Mouse (Mus musculus): ENCODE results near the gene Stard7. TPM values are rescaled to one million over a fixed set of nuclear protein-coding genes. Genes with fewer than 3 reads are reported as not detected.

Stard7 gene
- total and polyA plus RNA-seq, 3 experiments, result 46.5 to 250 (median 81.6) TPM

- TF ChIP-seq CTCF (IDR thresholded peaks at IDR 0.05; ENCODE audit: low read depth, low read length), result no peak
- H3K27me3 ChIP-seq (ENCODE audit: insufficient read depth, low read length), result peaks cover 45% of the 10 kb centered on the region
- ATAC-seq (ENCODE audit: extremely low read depth, insufficient number of reproducible peaks, low FRiP score, poor library complexity, severe bottlenecking), result no peak
Measured at GRCm38 (mm10) chr2:127347147-127347985, 77.3 kb downstream of the Stard7 start.

More at GRCm38 (mm10) chr2:127347147-127347985, 77.3 kb downstream of the Stard7 start:
- Histone ChIP-seq H3K4me1 (ENCODE audit: insufficient read depth, low read depth, low read length) (no peaks in the 10 kb centered on the region), H3K4me3 (ENCODE audit: low read depth, low read length) (no peak overlapping the region), H3K36me3 (replicated peaks) (no peaks in the 10 kb centered on the region), H3K9me3 (replicated peaks) (no peaks in the 10 kb centered on the region)
- DNase-seq (ENCODE audit: low spot score), result no peak

Other genes starting within 250 kb of the Stard7 start
- gene Blvra, start 199.6 kb upstream of the Stard7 start, total RNA-seq (2014; fragmentation: Nextera tagmentation), result 17.3 and 18.3 TPM in 2 replicates
- 30.6 and 35.4 TPM in 2 replicates for gene Blvra, start 199.6 kb upstream of the Stard7 start, total RNA-seq (2017)
- 2.0 and 3.1 TPM in 2 replicates for gene Blvra, start 199.6 kb upstream of the Stard7 start, polyA plus RNA-seq (2012)
- gene Ncaph, start 136.3 kb upstream of the Stard7 start, total RNA-seq (2014; fragmentation: Nextera tagmentation), result 114 and 122 TPM in 2 replicates
- 96.4 and 103 TPM in 2 replicates for gene Ncaph, start 136.3 kb upstream of the Stard7 start, total RNA-seq (2017)
- 12.6 and 19.4 TPM in 2 replicates for gene Ncaph, start 136.3 kb upstream of the Stard7 start, polyA plus RNA-seq (2012)
- gene Itpripl1, start 126.8 kb upstream of the Stard7 start, total RNA-seq (2014; fragmentation: Nextera tagmentation), result 25.5 and 27.1 TPM in 2 replicates
- 38.7 and 44.4 TPM in 2 replicates for gene Itpripl1, start 126.8 kb upstream of the Stard7 start, total RNA-seq (2017)
- gene Itpripl1, start 126.8 kb upstream of the Stard7 start, polyA plus RNA-seq (2012), result 7.0 and 10.8 TPM in 2 replicates
- 4.7 and 5.2 TPM in 2 replicates for gene 1810024B03Rik, start 61.9 kb upstream of the Stard7 start, total RNA-seq (2014; fragmentation: Nextera tagmentation)
- gene 1810024B03Rik, start 61.9 kb upstream of the Stard7 start, total RNA-seq (2017), result 4.7 and 4.8 TPM in 2 replicates
- gene 1810024B03Rik, start 61.9 kb upstream of the Stard7 start, polyA plus RNA-seq (2012), result 0.08 and 0.14 TPM in 2 replicates
- gene Snrnp200, start 61.8 kb upstream of the Stard7 start, total RNA-seq (2014; fragmentation: Nextera tagmentation), result 155 and 199 TPM in 2 replicates
- 216 and 224 TPM in 2 replicates for gene Snrnp200, start 61.8 kb upstream of the Stard7 start, total RNA-seq (2017)
- gene Snrnp200, start 61.8 kb upstream of the Stard7 start, polyA plus RNA-seq (2012), result 25.0 and 32.5 TPM in 2 replicates
- gene Ciao1, start 22.4 kb upstream of the Stard7 start, total RNA-seq (2014; fragmentation: Nextera tagmentation), result 40.9 and 49.2 TPM in 2 replicates
- gene Ciao1, start 22.4 kb upstream of the Stard7 start, total RNA-seq (2017), result 42.5 and 46.4 TPM in 2 replicates
- 11.3 and 12.7 TPM in 2 replicates for gene Ciao1, start 22.4 kb upstream of the Stard7 start, polyA plus RNA-seq (2012)
- 21.7 and 47.9 TPM in 2 replicates for gene Tmem127, start 22.3 kb upstream of the Stard7 start, total RNA-seq (2014; fragmentation: Nextera tagmentation)
- 29.9 and 30.8 TPM in 2 replicates for gene Tmem127, start 22.3 kb upstream of the Stard7 start, total RNA-seq (2017)
- 26.4 and 27.7 TPM in 2 replicates for gene Tmem127, start 22.3 kb upstream of the Stard7 start, polyA plus RNA-seq (2012)
- gene Dusp2, start 65.9 kb downstream of the Stard7 start, total RNA-seq (2014; fragmentation: Nextera tagmentation), result not detected in 2 replicates
- 0.11 and 0.23 TPM in 2 replicates for gene Dusp2, start 65.9 kb downstream of the Stard7 start, total RNA-seq (2017)
- gene Dusp2, start 65.9 kb downstream of the Stard7 start, polyA plus RNA-seq (2012), result 0.04 TPM in 1 of 2 replicates, not detected in the other
- not detected in 2 replicates for gene Astl, start 68.4 kb downstream of the Stard7 start, total RNA-seq (2014; fragmentation: Nextera tagmentation)
- gene Astl, start 68.4 kb downstream of the Stard7 start, total RNA-seq (2017), result 0.11 and 0.12 TPM in 2 replicates
- not detected in 2 replicates for gene Astl, start 68.4 kb downstream of the Stard7 start, polyA plus RNA-seq (2012)
- not detected in 2 replicates for gene Adra2b, start 93.0 kb downstream of the Stard7 start, total RNA-seq (2014; fragmentation: Nextera tagmentation)
- 0.05 TPM in 1 of 2 replicates, not detected in the other for gene Adra2b, start 93.0 kb downstream of the Stard7 start, total RNA-seq (2017)
- gene Adra2b, start 93.0 kb downstream of the Stard7 start, polyA plus RNA-seq (2012), result not detected in 2 replicates
- not detected in 2 replicates for gene Gpat2, start 155.0 kb downstream of the Stard7 start, total RNA-seq (2014; fragmentation: Nextera tagmentation)
- gene Gpat2, start 155.0 kb downstream of the Stard7 start, total RNA-seq (2017), result not detected in 2 replicates
- gene Gpat2, start 155.0 kb downstream of the Stard7 start, polyA plus RNA-seq (2012), result not detected in 2 replicates
- 5.9 and 10.0 TPM in 2 replicates for gene Fahd2a, start 174.3 kb downstream of the Stard7 start, total RNA-seq (2014; fragmentation: Nextera tagmentation)
- gene Fahd2a, start 174.3 kb downstream of the Stard7 start, total RNA-seq (2017), result 9.6 and 13.5 TPM in 2 replicates
- gene Fahd2a, start 174.3 kb downstream of the Stard7 start, polyA plus RNA-seq (2012), result 23.1 and 35.3 TPM in 2 replicates